Mouse (Mus musculus) testis, adult 2 months (tissue): ENCODE results near the gene Slit1.

ENCODE experiments used
- CTCF ChIP-seq: fragments of 200-500 bp; IDR thresholded peaks from 2 replicates; pipeline ENCODE4 v1.5.1; 2012; ENCODE audit warnings: low read depth, mild to moderate bottlenecking, inconsistent platforms, low read length, moderate library complexity; ENCODE audit not compliant: control insufficient read depth, insufficient read depth, insufficient replicate concordance
- POLR2A ChIP-seq: fragments of 200-500 bp; IDR thresholded peaks from 2 replicates; pipeline ENCODE4 v1.6.1; 2012; ENCODE audit warnings: low read depth, mild to moderate bottlenecking, inconsistent platforms, low read length, moderate library complexity; ENCODE audit not compliant: control insufficient read depth

- TF ChIP-seq CTCF (no peak), POLR2A (no peak)
These were observed 48.9 kb downstream of the Slit1 start for GRCm38 (mm10) chr19:41694610-41695009.
